Mouse (Mus musculus) liver, embryonic 14.5 days (tissue): ENCODE data around the gene Clip1. TPM values are rescaled to one million over a fixed set of nuclear protein-coding genes. Genes with fewer than 3 reads are reported as not detected.
A peak's percentile ranks its signal among the peaks of the same experiment; 100 is the strongest.

ENCODE experiments used
- ATAC-seq: fragments of 200-750 bp; cut with Nextera tagmentation; 2 replicates; pipeline ENCODE4 v1.8.0; 2017; ENCODE audit warnings: moderate number of reproducible peaks, mild to moderate bottlenecking, moderate library complexity; ENCODE audit not compliant: insufficient read depth
- DNase-seq, 3 experiments: peaks; one replicate each; pipeline ENCODE4 v3.0.0-alpha.2; 2012 to 2013; ENCODE audit warnings: low read depth in 3 of 3, low spot score in 3 of 3
- H3K27ac ChIP-seq: fragments of 300-500 bp; sonication (generic); 2 replicates; pipeline ENCODE4 v1.5.1; 2014; ENCODE audit warnings: moderate library complexity, mild to moderate bottlenecking, control low read depth, inconsistent platforms
- H3K27me3 ChIP-seq: fragments of 300-500 bp; sonication (generic); 2 replicates; pipeline ENCODE4 v1.6.1; 2014; ENCODE audit warnings: mild to moderate bottlenecking, low read length, moderate library complexity; ENCODE audit not compliant: control insufficient read depth, insufficient read depth
- H3K36me3 ChIP-seq: fragments of 300-500 bp; sonication (generic); replicated peaks from 2 replicates; pipeline ENCODE4 v1.6.1; 2014; ENCODE audit warnings: low read depth; ENCODE audit not compliant: control insufficient read depth, insufficient read depth
- H3K4me1 ChIP-seq, 2 experiments: fragments of 200-500 bp in 1 of 2; fragments of 300-500 bp in 1 of 2; sonication (generic) in 1 of 2; replicated peaks; 2 replicates each; pipeline ENCODE4 v1.6.1; 2012 to 2014; ENCODE audit warnings: antibody characterized with exemption in 1 of 2, inconsistent platforms in 1 of 2, low read length in 1 of 2; ENCODE audit not compliant: control insufficient read depth in 2 of 2, insufficient read depth in 2 of 2
- H3K4me2 ChIP-seq: fragments of 300-500 bp; sonication (generic); 2 replicates; pipeline ENCODE4 v1.6.1; 2014; ENCODE audit warnings: low read depth, mild to moderate bottlenecking, control low read depth, moderate library complexity
- H3K4me3 ChIP-seq, 2 experiments: fragments of 200-500 bp in 1 of 2; fragments of 300-500 bp in 1 of 2; sonication (generic) in 1 of 2; 2 replicates each; pipeline ENCODE4 v1.5.1; 2012 to 2014; ENCODE audit warnings: low read depth in 2 of 2, low read length in 2 of 2, mild to moderate bottlenecking in 2 of 2, control low read depth in 1 of 2, inconsistent platforms in 1 of 2, moderate library complexity in 1 of 2; ENCODE audit not compliant: insufficient read depth in 1 of 2
- H3K9ac ChIP-seq: fragments of 300-500 bp; sonication (generic); replicated peaks from 2 replicates; pipeline ENCODE4 v1.6.1; 2014; ENCODE audit warnings: mild to moderate bottlenecking, control low read depth, moderate library complexity
- H3K9me3 ChIP-seq: fragments of 300-500 bp; sonication (generic); 2 replicates; pipeline ENCODE4 v1.6.1; 2016; ENCODE audit warnings: low read length, mixed read lengths; ENCODE audit not compliant: control insufficient read depth
- CTCF ChIP-seq: IDR thresholded peaks from 2 replicates; pipeline ENCODE4 v1.5.1; 2016; ENCODE audit warnings: antibody characterized with exemption, low read depth, control low read depth
- EP300 ChIP-seq: IDR thresholded peaks from 2 replicates; pipeline ENCODE4 v1.6.1; 2016; ENCODE audit warnings: antibody characterized with exemption, low read depth
- WGBS: fragments of 180-500 bp; shearing (Covaris S2); extraction: QIAGEN DNeasy Blood & Tissue Kit; methylation state at CpG from one replicate; pipeline ENCODE4 v1.1.7; 2014; ENCODE audit not compliant: insufficient replicate concordance; 5-methylcytosine and 5-hydroxymethylcytosine counted together
- polyA plus RNA-seq, 2 experiments: library from polyadenylated mRNA; depleted of rRNA in 1 of 2; stranded (reverse) in 1 of 2; unstranded in 1 of 2; fragments of >200 nt; fragmentation: Nextera tagmentation in 1 of 2; extraction: Ambion mirVana in 1 of 2; gene quantifications; 2 replicates each; pipeline versions ENCODE4 v1.2.1 to v1.2.3; 2012 to 2014

Clip1 gene
- polyA plus RNA-seq, 2 experiments, result 6.1 to 6.6 TPM

- H3K36me3 ChIP-seq, result peaks cover 11% of the 10 kb centered on the region
- ATAC-seq, result peak; percentile 95
- H3K4me3 ChIP-seq, result no peak overlapping the region
- no peak overlapping the region for H3K4me2 ChIP-seq
- no peak overlapping the region; the same call in 1 of the 2 replicates for H3K9ac ChIP-seq
- peak in 1 of 3 experiments; percentile 45 for DNase-seq
- H3K4me1 ChIP-seq, result peaks cover 0 to 7% of the 10 kb centered on the region in 2 experiments; a peak in 2 of 4 replicates
- no peaks in the 10 kb centered on the region for H3K9me3 ChIP-seq
- no peak overlapping the region; the same call in 1 of the 2 replicates for H3K27ac ChIP-seq
- no peaks in the 10 kb centered on the region for H3K27me3 ChIP-seq
- WGBS, result 43% methylated on average over 7 of the region's 7 CpGs
- TF ChIP-seq CTCF (no peak), EP300 (peak; percentile 38; the same call in 1 of the 2 replicates)
Observed at GRCm38 (mm10) chr5:123555693-123556092, 128.7 kb downstream of the Clip1 start.

- H3K27ac ChIP-seq, result no peak overlapping the region
- H3K4me1 ChIP-seq, result no peaks in the 10 kb centered on the region
- 89% methylated on average over 10 of the region's 10 CpGs for WGBS
- H3K9me3 ChIP-seq, result no peaks in the 10 kb centered on the region
- no peak for TF ChIP-seq CTCF
- H3K4me3 ChIP-seq, result no peak overlapping the region
- H3K36me3 ChIP-seq, result peaks cover 16% of the 10 kb centered on the region
- no peaks in the 10 kb centered on the region for H3K27me3 ChIP-seq
- DNase-seq, result no peak
- no peak overlapping the region for H3K9ac ChIP-seq
- H3K4me2 ChIP-seq, result no peak overlapping the region
- no peak for ATAC-seq
Observed at GRCm38 (mm10) chr5:123533801-123534200, 150.6 kb downstream of the Clip1 start.

- no peak for DNase-seq
- ATAC-seq, result no peak
- Histone ChIP-seq H3K9me3 (no peaks in the 10 kb centered on the region), H3K4me1 (no peaks in the 10 kb centered on the region), H3K4me3 (no peak overlapping the region), H3K9ac (no peak overlapping the region), H3K4me2 (no peak overlapping the region), H3K27me3 (no peaks in the 10 kb centered on the region), H3K36me3 (peaks cover 19% of the 10 kb centered on the region), H3K27ac (no peak overlapping the region)
- 78% methylated on average over 8 of the region's 8 CpGs for WGBS
- TF ChIP-seq CTCF (no peak), EP300 (no peak)
Observed at GRCm38 (mm10) chr5:123530056-123530455, 154.4 kb downstream of the Clip1 start.

GRCm38 (mm10) chr5:123528641-123529040 is 155.8 kb downstream of the Clip1 start:
- DNase-seq (no peak), ATAC-seq (no peak)
- H3K4me1 ChIP-seq, result peaks cover 4 to 5% of the 10 kb centered on the region in 2 experiments; a peak in 3 of 4 replicates
- H3K4me3 ChIP-seq, result no peak overlapping the region
- H3K27ac ChIP-seq, result no peak overlapping the region
- H3K36me3 ChIP-seq, result peaks cover 17% of the 10 kb centered on the region
- WGBS, result 68% methylated on average over 7 of the region's 7 CpGs
- TF ChIP-seq CTCF (no peak), EP300 (no peak)
- no peaks in the 10 kb centered on the region for H3K27me3 ChIP-seq
- H3K9me3 ChIP-seq, result no peaks in the 10 kb centered on the region
- H3K4me2 ChIP-seq, result no peak overlapping the region
- H3K9ac ChIP-seq, result no peak overlapping the region

Other genes starting within 250 kb of the Clip1 start
- 0.02 TPM in 1 of 2 replicates, not detected in the other for gene Lrrc43, start 195.3 kb downstream of the Clip1 start, polyA plus RNA-seq (2012; rRNA removed)
- gene Lrrc43, start 195.3 kb downstream of the Clip1 start, polyA plus RNA-seq (2014; fragmentation: Nextera tagmentation; extraction: Ambion mirVana), result not detected in 2 replicates
- gene Il31, start 195.1 kb downstream of the Clip1 start, polyA plus RNA-seq (2012; rRNA removed), result not detected in 2 replicates
- not detected in 2 replicates for gene Il31, start 195.1 kb downstream of the Clip1 start, polyA plus RNA-seq (2014; fragmentation: Nextera tagmentation; extraction: Ambion mirVana)
- gene B3gnt4, start 174.2 kb downstream of the Clip1 start, polyA plus RNA-seq (2012; rRNA removed), result not detected in 2 replicates
- 0.10 TPM in 1 of 2 replicates, not detected in the other for gene B3gnt4, start 174.2 kb downstream of the Clip1 start, polyA plus RNA-seq (2014; fragmentation: Nextera tagmentation; extraction: Ambion mirVana)
- 31.2 and 35.4 TPM in 2 replicates for gene Diablo, start 160.4 kb downstream of the Clip1 start, polyA plus RNA-seq (2012; rRNA removed)
- gene Diablo, start 160.4 kb downstream of the Clip1 start, polyA plus RNA-seq (2014; fragmentation: Nextera tagmentation; extraction: Ambion mirVana), result 55.9 and 62.1 TPM in 2 replicates
- 0.28 and 0.44 TPM in 2 replicates for gene Gm49027, start 159.1 kb downstream of the Clip1 start, polyA plus RNA-seq (2012; rRNA removed)
- gene Gm49027, start 159.1 kb downstream of the Clip1 start, polyA plus RNA-seq (2014; fragmentation: Nextera tagmentation; extraction: Ambion mirVana), result 0.10 and 0.22 TPM in 2 replicates
- gene Vps33a, start 111.6 kb downstream of the Clip1 start, polyA plus RNA-seq (2012; rRNA removed), result 7.3 and 10.1 TPM in 2 replicates
- gene Vps33a, start 111.6 kb downstream of the Clip1 start, polyA plus RNA-seq (2014; fragmentation: Nextera tagmentation; extraction: Ambion mirVana), result 15.5 and 20.6 TPM in 2 replicates
- 22.7 and 24.2 TPM in 2 replicates for gene Zcchc8, start 36.5 kb upstream of the Clip1 start, polyA plus RNA-seq (2012; rRNA removed)
- gene Zcchc8, start 36.5 kb upstream of the Clip1 start, polyA plus RNA-seq (2014; fragmentation: Nextera tagmentation; extraction: Ambion mirVana), result 30.0 and 33.5 TPM in 2 replicates
- 14.9 and 34.7 TPM in 2 replicates for gene Rsrc2, start 64.8 kb upstream of the Clip1 start, polyA plus RNA-seq (2012; rRNA removed)
- 36.7 and 38.9 TPM in 2 replicates for gene Rsrc2, start 64.8 kb upstream of the Clip1 start, polyA plus RNA-seq (2014; fragmentation: Nextera tagmentation; extraction: Ambion mirVana)
- gene Kntc1, start 65.1 kb upstream of the Clip1 start, polyA plus RNA-seq (2012; rRNA removed), result 14.5 and 21.0 TPM in 2 replicates
- gene Kntc1, start 65.1 kb upstream of the Clip1 start, polyA plus RNA-seq (2014; fragmentation: Nextera tagmentation; extraction: Ambion mirVana), result 22.2 and 27.9 TPM in 2 replicates
- gene Hcar2, start 180.9 kb upstream of the Clip1 start, polyA plus RNA-seq (2012; rRNA removed), result 0.20 and 0.22 TPM in 2 replicates
- gene Hcar2, start 180.9 kb upstream of the Clip1 start, polyA plus RNA-seq (2014; fragmentation: Nextera tagmentation; extraction: Ambion mirVana), result 0.11 and 0.42 TPM in 2 replicates
- gene Hcar1, start 195.4 kb upstream of the Clip1 start, polyA plus RNA-seq (2012; rRNA removed), result 0.06 and 0.08 TPM in 2 replicates
- 0.08 and 0.10 TPM in 2 replicates for gene Hcar1, start 195.4 kb upstream of the Clip1 start, polyA plus RNA-seq (2014; fragmentation: Nextera tagmentation; extraction: Ambion mirVana)
- gene Denr, start 222.6 kb upstream of the Clip1 start, polyA plus RNA-seq (2012; rRNA removed), result 8.8 and 17.5 TPM in 2 replicates
- 43.0 and 50.0 TPM in 2 replicates for gene Denr, start 222.6 kb upstream of the Clip1 start, polyA plus RNA-seq (2014; fragmentation: Nextera tagmentation; extraction: Ambion mirVana)
- gene Gm43518, start 242.8 kb upstream of the Clip1 start, polyA plus RNA-seq (2012; rRNA removed), result 0.14 and 0.63 TPM in 2 replicates
- gene Gm43518, start 242.8 kb upstream of the Clip1 start, polyA plus RNA-seq (2014; fragmentation: Nextera tagmentation; extraction: Ambion mirVana), result 0.60 TPM in 1 of 2 replicates, not detected in the other
- gene Ccdc62, start 246.1 kb upstream of the Clip1 start, polyA plus RNA-seq (2012; rRNA removed), result 2.0 and 2.7 TPM in 2 replicates
- gene Ccdc62, start 246.1 kb upstream of the Clip1 start, polyA plus RNA-seq (2014; fragmentation: Nextera tagmentation; extraction: Ambion mirVana), result 3.4 and 3.7 TPM in 2 replicates